Mouse (Mus musculus) liver, embryonic 16.5 days (tissue): ENCODE data around the gene Slc41a3. TPM values are rescaled to one million over a fixed set of nuclear protein-coding genes. Genes with fewer than 3 reads are reported as not detected.

ENCODE experiments used
- ATAC-seq: fragments of 200-750 bp; cut with Nextera tagmentation; 2 replicates; pipeline ENCODE4 v1.8.0; 2017; ENCODE audit warnings: low read depth, mild to moderate bottlenecking, moderate number of reproducible peaks, moderate library complexity
- H3K27ac ChIP-seq: fragments of 300-500 bp; sonication (generic); 2 replicates; pipeline ENCODE4 v1.5.1; 2014; ENCODE audit warnings: mild to moderate bottlenecking, low read length
- H3K27me3 ChIP-seq: fragments of 300-500 bp; sonication (generic); 2 replicates; pipeline ENCODE4 v1.6.1; 2014; ENCODE audit warnings: low read depth, low read length, mixed read lengths; ENCODE audit not compliant: control insufficient read depth, insufficient read depth
- H3K36me3 ChIP-seq: fragments of 300-500 bp; sonication (generic); 2 replicates; pipeline ENCODE4 v1.6.1; 2014; ENCODE audit warnings: mild to moderate bottlenecking; ENCODE audit not compliant: control insufficient read depth, insufficient read depth
- H3K4me1 ChIP-seq: fragments of 300-500 bp; sonication (generic); 2 replicates; pipeline ENCODE4 v1.6.1; 2014; ENCODE audit warnings: low read depth, low read length, mixed read lengths; ENCODE audit not compliant: control insufficient read depth
- H3K4me2 ChIP-seq: fragments of 300-500 bp; sonication (generic); 2 replicates; pipeline ENCODE4 v1.6.1; 2014; ENCODE audit warnings: low read depth, low read length, mixed read lengths
- H3K4me3 ChIP-seq: fragments of 300-500 bp; sonication (generic); 2 replicates; pipeline ENCODE4 v1.5.1; 2014; ENCODE audit warnings: low read depth, mild to moderate bottlenecking, low read length
- H3K9ac ChIP-seq: fragments of 300-500 bp; sonication (generic); 2 replicates; pipeline ENCODE4 v1.6.1; 2014; ENCODE audit warnings: low read depth, low read length
- H3K9me3 ChIP-seq: fragments of 300-500 bp; sonication (generic); replicated peaks from 2 replicates; pipeline ENCODE4 v1.6.1; 2016; ENCODE audit warnings: low read length; ENCODE audit not compliant: control insufficient read depth
- whole genome bisulfite sequencing: fragments of 180-500 bp; shearing (Covaris S2); extraction: QIAGEN DNeasy Blood & Tissue Kit; methylation state at CpG from one replicate; pipeline ENCODE4 v1.1.7; 2014; ENCODE audit not compliant: insufficient replicate concordance; 5-methylcytosine and 5-hydroxymethylcytosine counted together
- polyA plus RNA-seq: library from polyadenylated mRNA; unstranded; fragments of >200 nt; fragmentation: Nextera tagmentation; extraction: Ambion mirVana; gene quantifications from 2 replicates; pipeline ENCODE4 v1.2.1, GENCODE M21; 2015

Slc41a3 gene
- polyA plus RNA-seq, 1 experiment from 2014 or later: 49.8 TPM

GRCm38 (mm10) chr6:90661029-90661399 lies 56.5 kb downstream of the Slc41a3 start:
- H3K9me3 ChIP-seq: no peaks in the 10 kb centered on the region
- H3K36me3 ChIP-seq: peaks cover 3% of the 10 kb centered on the region; the same call in 1 of the 2 replicates
- no peak overlapping the region for H3K4me2 ChIP-seq
- no peak for ATAC-seq
- 81% methylated on average over 11 of the region's 11 CpGs for WGBS
- H3K27me3 ChIP-seq: no peaks in the 10 kb centered on the region
- H3K9ac ChIP-seq: no peak overlapping the region
- no peak overlapping the region for H3K4me3 ChIP-seq
- no peak overlapping the region for H3K27ac ChIP-seq
- peaks cover 18% of the 10 kb centered on the region for H3K4me1 ChIP-seq

DNA sequence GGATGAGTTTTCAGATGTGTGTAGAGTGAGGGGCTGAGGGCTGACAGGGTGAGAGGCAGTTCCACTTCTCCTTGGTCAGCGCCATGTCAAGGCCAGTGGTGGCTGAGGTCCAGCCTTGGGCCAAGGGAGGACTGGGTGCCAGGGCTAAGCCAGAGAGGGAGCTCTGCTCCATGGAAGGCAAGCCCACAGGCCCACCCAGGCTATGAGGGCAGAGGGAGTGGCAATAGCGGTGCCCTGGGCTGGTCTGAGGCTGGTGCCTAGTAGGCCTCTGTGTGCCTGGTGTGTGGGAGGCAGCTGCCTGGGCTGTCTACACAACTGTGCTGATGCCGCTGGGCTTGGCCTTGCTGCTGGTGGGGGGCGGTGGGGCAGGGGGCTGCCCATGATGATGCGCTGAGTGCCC lies 57.6 kb downstream of the Slc41a3 start:
- Histone ChIP-seq H3K9me3 (no peaks in the 10 kb centered on the region), H3K36me3 (peaks cover 8% of the 10 kb centered on the region), H3K4me1 (peaks cover 18% of the 10 kb centered on the region), H3K4me3 (no peak overlapping the region), H3K27me3 (no peaks in the 10 kb centered on the region), H3K9ac (no peak overlapping the region), H3K4me2 (no peak overlapping the region), H3K27ac (no peak overlapping the region)
- WGBS: 94% methylated on average over 4 of the region's 5 CpGs
- no peak for ATAC-seq

DNA sequence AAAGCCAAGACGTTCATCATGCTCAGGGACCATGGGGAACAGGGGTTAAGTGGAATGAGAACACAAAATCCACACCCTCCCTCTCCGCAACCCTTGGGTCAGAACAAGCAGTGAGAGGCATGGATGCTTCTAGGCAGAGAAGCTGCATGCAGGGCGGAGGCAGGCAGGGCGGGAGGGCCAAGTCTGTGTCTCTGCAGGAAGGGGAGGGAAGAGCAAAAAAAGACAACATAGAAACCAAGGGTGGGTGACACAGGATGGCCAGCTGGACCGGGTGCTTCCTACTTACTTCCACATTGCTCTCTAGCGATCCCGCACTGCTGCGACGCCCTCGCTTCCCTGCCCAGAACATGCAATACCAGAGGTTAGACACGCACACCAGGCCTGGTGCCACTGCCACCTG lies 59.2 kb downstream of the Slc41a3 start:
- Histone ChIP-seq H3K4me3 (no peak overlapping the region), H3K9me3 (no peaks in the 10 kb centered on the region), H3K27me3 (no peaks in the 10 kb centered on the region), H3K36me3 (peaks cover 19% of the 10 kb centered on the region), H3K4me2 (no peak overlapping the region), H3K9ac (no peak overlapping the region), H3K4me1 (peaks cover 18% of the 10 kb centered on the region), H3K27ac (no peak overlapping the region)
- WGBS: 74% methylated on average over 11 of the region's 11 CpGs
- ATAC-seq: no peak

- Histone ChIP-seq H3K4me2 (no peak overlapping the region), H3K9me3 (no peaks in the 10 kb centered on the region), H3K36me3 (peaks cover 38% of the 10 kb centered on the region), H3K9ac (no peak overlapping the region), H3K27ac (no peak overlapping the region), H3K4me3 (no peak overlapping the region), H3K27me3 (no peaks in the 10 kb centered on the region), H3K4me1 (no peaks in the 10 kb centered on the region)
- 86% methylated on average over 9 of the region's 9 CpGs for WGBS
- no peak for ATAC-seq
Measured at GRCm38 (mm10) chr6:90668693-90669092, 64.2 kb downstream of the Slc41a3 start.

GRCm38 (mm10) chr6:90678759-90679158 lies 74.2 kb downstream of the Slc41a3 start:
- Histone ChIP-seq H3K9me3 (no peaks in the 10 kb centered on the region), H3K36me3 (peaks cover 42% of the 10 kb centered on the region), H3K9ac (no peak overlapping the region), H3K4me1 (no peaks in the 10 kb centered on the region; the same call in none of the 2 replicates), H3K27me3 (no peaks in the 10 kb centered on the region), H3K4me3 (no peak overlapping the region), H3K27ac (0 out of 2 replicates have a peak overlapping the region, but pooled peaks have one; percentile 25), H3K4me2 (no peak overlapping the region)
- peak; percentile 12; the same call in 1 of the 2 replicates for ATAC-seq
- 76% methylated on average over 4 of the region's 4 CpGs for WGBS

DNA sequence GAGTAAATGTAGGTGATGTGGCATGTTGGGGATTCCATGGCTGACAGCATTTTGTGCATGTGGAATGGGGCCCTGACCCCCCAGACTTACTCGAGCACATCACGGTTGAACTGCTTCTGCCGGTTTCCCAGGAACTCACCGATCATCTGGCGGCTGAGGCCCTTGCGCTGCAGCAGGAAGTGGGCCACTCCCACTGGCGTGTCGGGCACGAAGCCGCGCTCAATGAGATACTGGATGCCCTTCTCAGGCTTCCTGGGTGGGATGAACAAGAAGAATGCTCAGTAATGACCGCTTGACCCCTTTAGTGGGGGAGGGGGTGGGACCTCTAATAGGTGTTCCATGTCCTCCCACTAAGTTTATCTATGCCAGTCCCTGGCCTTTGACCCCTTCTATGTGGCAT lies 75.9 kb downstream of the Slc41a3 start:
- WGBS: 66% methylated on average over 12 of the region's 12 CpGs
- H3K9me3 ChIP-seq: no peaks in the 10 kb centered on the region
- H3K27ac ChIP-seq: no peak overlapping the region
- no peak overlapping the region for H3K4me2 ChIP-seq
- H3K9ac ChIP-seq: no peak overlapping the region
- H3K4me3 ChIP-seq: no peak overlapping the region
- no peaks in the 10 kb centered on the region for H3K27me3 ChIP-seq
- no peak for ATAC-seq
- H3K4me1 ChIP-seq: peaks cover 3% of the 10 kb centered on the region
- H3K36me3 ChIP-seq: peaks cover 29% of the 10 kb centered on the region

- peaks cover 3% of the 10 kb centered on the region for H3K4me1 ChIP-seq
- no peak overlapping the region for H3K9ac ChIP-seq
- no peak overlapping the region for H3K4me3 ChIP-seq
- H3K27me3 ChIP-seq: no peaks in the 10 kb centered on the region
- 0 out of 2 replicates have a peak overlapping the region, but pooled peaks have one; percentile 6 for H3K27ac ChIP-seq
- 65% methylated on average over 3 of the region's 3 CpGs for WGBS
- peaks cover 9% of the 10 kb centered on the region; the same call in 1 of the 2 replicates for H3K36me3 ChIP-seq
- peak; percentile 76 for ATAC-seq
- no peak overlapping the region for H3K4me2 ChIP-seq
- H3K9me3 ChIP-seq: no peaks in the 10 kb centered on the region
Measured at GRCm38 (mm10) chr6:90683831-90684532, 79.5 kb downstream of the Slc41a3 start.

- Histone ChIP-seq H3K36me3 (peaks cover 19% of the 10 kb centered on the region), H3K4me1 (peaks cover 3% of the 10 kb centered on the region; the same call in 1 of the 2 replicates), H3K4me3 (no peak overlapping the region), H3K9ac (no peak overlapping the region), H3K27me3 (no peaks in the 10 kb centered on the region), H3K27ac (no peak overlapping the region), H3K9me3 (no peaks in the 10 kb centered on the region), H3K4me2 (no peak overlapping the region)
- ATAC-seq: no peak
- 84% methylated on average over 1 of the region's 1 CpGs for WGBS
Measured at GRCm38 (mm10) chr6:90686812-90687211, 82.3 kb downstream of the Slc41a3 start.

DNA sequence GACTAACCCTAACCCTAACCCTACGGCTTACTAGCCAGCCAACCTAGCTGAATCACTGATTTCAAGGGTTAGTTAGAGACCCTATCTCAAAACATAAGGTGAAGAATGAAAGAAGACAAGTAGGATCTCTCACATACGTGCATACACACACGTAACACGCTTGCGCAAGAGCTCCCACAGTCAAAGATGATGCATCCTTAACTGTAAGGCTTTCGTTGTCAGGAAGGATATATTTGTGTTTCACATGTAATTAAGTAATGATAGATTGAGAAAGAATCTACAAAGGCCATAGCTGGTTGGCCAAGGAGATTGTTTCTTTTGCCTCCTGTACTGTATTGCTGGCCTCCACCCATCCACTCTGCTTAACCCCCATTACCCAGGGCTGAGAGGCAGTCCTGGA lies 83.5 kb downstream of the Slc41a3 start:
- Histone ChIP-seq H3K9me3 (no peaks in the 10 kb centered on the region), H3K4me3 (no peak overlapping the region), H3K36me3 (peaks cover 19% of the 10 kb centered on the region), H3K9ac (no peak overlapping the region), H3K27me3 (no peaks in the 10 kb centered on the region), H3K27ac (no peak overlapping the region), H3K4me1 (peaks cover 3% of the 10 kb centered on the region; the same call in 1 of the 2 replicates), H3K4me2 (no peak overlapping the region)
- no peak for ATAC-seq
- 84% methylated on average over 6 of the region's 6 CpGs for WGBS
